Mouse (Mus musculus) midbrain, embryonic 11.5 days (tissue): ENCODE measurements at regions not wholly inside any gene's neighbourhood (a gene's known extent, or its start where the extent isn't known, plus 50 kb on each side); places are given as distances from the start of the nearest gene placed in this dataset.
A peak's percentile ranks its signal among the peaks of the same experiment; 100 is the strongest.

Source experiments
- ATAC-seq: fragments of 200-750 bp; cut with Nextera tagmentation; 2 replicates; pipeline ENCODE4 v1.8.0; 2017; ENCODE audit warnings: moderate TSS enrichment, moderate library complexity; ENCODE audit not compliant: low FRiP score
- DNase-seq: peaks from one replicate; pipeline ENCODE4 v3.0.0; 2015; ENCODE audit warnings: low spot score; ENCODE audit errors: missing footprints
- H3K27ac ChIP-seq: fragments of 300-500 bp; sonication (generic); 2 replicates; pipeline ENCODE4 v1.5.1; 2014; ENCODE audit warnings: low read depth, low read length
- H3K27me3 ChIP-seq: fragments of 300-500 bp; sonication (generic); 2 replicates; pipeline ENCODE4 v1.6.1; 2014; ENCODE audit warnings: mild to moderate bottlenecking, low read length, moderate library complexity, mixed read lengths; ENCODE audit not compliant: control insufficient read depth, insufficient read depth
- H3K36me3 ChIP-seq: fragments of 300-500 bp; sonication (generic); 2 replicates; pipeline ENCODE4 v1.6.1; 2014; ENCODE audit warnings: mild to moderate bottlenecking, low read length, moderate library complexity, mixed read lengths; ENCODE audit not compliant: control insufficient read depth, insufficient read depth
- H3K4me1 ChIP-seq: fragments of 300-500 bp; sonication (generic); 2 replicates; pipeline ENCODE4 v1.6.1; 2014; ENCODE audit warnings: low read length; ENCODE audit not compliant: control insufficient read depth, insufficient read depth
- H3K4me2 ChIP-seq: fragments of 300-500 bp; sonication (generic); 2 replicates; pipeline ENCODE4 v1.6.1; 2014; ENCODE audit warnings: mild to moderate bottlenecking, moderate library complexity
- H3K4me3 ChIP-seq: fragments of 300-500 bp; sonication (generic); 2 replicates; pipeline ENCODE4 v1.5.1; 2014; ENCODE audit warnings: low read depth, low read length
- H3K9ac ChIP-seq: fragments of 300-500 bp; sonication (generic); 2 replicates; pipeline ENCODE4 v1.6.1; 2014; ENCODE audit warnings: low read length
- H3K9me3 ChIP-seq: fragments of 300-500 bp; sonication (generic); 2 replicates; pipeline ENCODE4 v1.6.1; 2016; ENCODE audit warnings: low read length; ENCODE audit not compliant: control insufficient read depth
- WGBS: fragments of 180-500 bp; shearing (Covaris S2); extraction: QIAGEN DNeasy Blood & Tissue Kit; methylation state at CpG from one replicate; pipeline ENCODE4 v1.1.7; 2014; 5-methylcytosine and 5-hydroxymethylcytosine counted together

DNA sequence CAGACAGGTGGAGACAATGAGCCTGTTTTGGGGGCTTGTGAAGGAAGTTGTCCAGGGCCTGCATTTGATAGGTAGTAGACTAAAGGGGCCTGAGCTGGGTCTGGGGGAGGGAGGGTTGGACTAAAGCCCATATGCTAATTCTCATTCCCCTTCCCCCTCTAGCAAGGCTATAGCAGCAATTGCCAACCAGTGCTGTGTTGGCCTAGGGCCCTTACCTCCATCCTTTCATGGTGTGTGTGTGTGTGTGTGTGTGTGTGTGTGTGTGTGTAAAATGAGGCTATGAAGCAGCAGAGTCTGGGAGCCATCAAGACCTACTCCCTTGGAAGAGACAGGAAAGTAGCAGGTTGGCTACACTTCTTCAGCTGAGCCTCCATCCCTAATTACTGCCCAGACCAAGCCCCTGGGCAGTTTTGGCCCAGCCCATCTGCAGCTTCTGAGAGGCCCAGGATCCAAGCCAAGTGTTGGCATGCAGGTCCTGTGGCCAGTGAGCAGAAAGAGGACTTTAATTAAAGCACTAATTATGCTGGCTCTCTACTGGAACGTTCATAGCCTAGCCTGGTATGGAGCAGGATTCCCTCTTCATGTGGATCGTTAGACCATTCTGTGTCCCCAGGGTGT is 143.4 kb downstream of the Dhx35 start:
- 91% methylated on average over 2 of the region's 2 CpGs for WGBS
- no peak for ATAC-seq

GRCm38 (mm10) chr2:158949418-158949817 is 154.8 kb downstream of the Dhx35 start:
- Histone ChIP-seq H3K4me2 (no peak overlapping the region), H3K27me3 (no peaks in the 10 kb centered on the region), H3K27ac (no peak overlapping the region), H3K4me1 (no peaks in the 10 kb centered on the region; the same call in 1 of the 2 replicates), H3K36me3 (no peaks in the 10 kb centered on the region), H3K9me3 (no peaks in the 10 kb centered on the region), H3K4me3 (no peak overlapping the region), H3K9ac (no peak overlapping the region)
- ATAC-seq, result no peak
- DNase-seq, result no peak
- 42% methylated on average over 6 of the region's 6 CpGs for WGBS

More for the DNA sequence above, 143.4 kb downstream of the Dhx35 start:
- DNase-seq, result no peak
- Histone ChIP-seq H3K27me3 (no peaks in the 10 kb centered on the region), H3K4me2 (no peak overlapping the region), H3K4me1 (no peaks in the 10 kb centered on the region), H3K27ac (no peak overlapping the region), H3K9me3 (no peaks in the 10 kb centered on the region; the same call in 1 of the 2 replicates), H3K9ac (no peak overlapping the region), H3K4me3 (no peak overlapping the region), H3K36me3 (no peaks in the 10 kb centered on the region)

GRCm38 (mm10) chr2:158951061-158951460 is 156.5 kb downstream of the Dhx35 start:
- Histone ChIP-seq H3K9me3 (no peaks in the 10 kb centered on the region), H3K4me3 (no peak overlapping the region), H3K27ac (no peak overlapping the region), H3K4me2 (no peak overlapping the region), H3K36me3 (no peaks in the 10 kb centered on the region), H3K9ac (no peak overlapping the region), H3K27me3 (no peaks in the 10 kb centered on the region), H3K4me1 (no peaks in the 10 kb centered on the region; the same call in 1 of the 2 replicates)
- DNase-seq, result no peak
- 42% methylated on average over 3 of the region's 3 CpGs for WGBS
- ATAC-seq, result no peak

DNA sequence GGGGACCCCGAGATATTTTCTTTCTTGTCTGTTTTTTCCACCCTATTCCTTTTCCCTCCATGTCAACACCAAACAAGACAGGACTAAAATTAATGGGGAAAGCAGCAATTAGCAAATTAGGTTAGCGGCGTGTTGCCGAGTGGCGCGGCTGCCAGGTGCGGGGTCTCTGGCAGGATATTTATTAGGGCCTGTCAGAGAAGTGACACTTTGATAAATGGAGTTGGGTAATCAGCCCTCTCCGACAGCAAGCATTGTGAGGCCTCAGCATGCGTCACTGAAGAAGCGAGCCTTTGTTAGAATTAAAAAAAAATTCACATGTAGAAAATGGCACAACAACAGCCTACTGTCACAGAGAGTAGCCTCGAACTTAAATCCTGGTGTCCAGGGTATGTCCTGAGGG is 162.3 kb downstream of the Dhx35 start:
- H3K4me2 ChIP-seq, result no peak overlapping the region
- no peaks in the 10 kb centered on the region for H3K4me1 ChIP-seq
- H3K9me3 ChIP-seq, result no peaks in the 10 kb centered on the region
- no peak overlapping the region for H3K27ac ChIP-seq
- 90% methylated on average over 11 of the region's 11 CpGs for WGBS
- H3K9ac ChIP-seq, result no peak overlapping the region
- DNase-seq (no peak), ATAC-seq (no peak)
- H3K27me3 ChIP-seq, result no peaks in the 10 kb centered on the region
- H3K4me3 ChIP-seq, result no peak overlapping the region
- H3K36me3 ChIP-seq, result no peaks in the 10 kb centered on the region

DNA sequence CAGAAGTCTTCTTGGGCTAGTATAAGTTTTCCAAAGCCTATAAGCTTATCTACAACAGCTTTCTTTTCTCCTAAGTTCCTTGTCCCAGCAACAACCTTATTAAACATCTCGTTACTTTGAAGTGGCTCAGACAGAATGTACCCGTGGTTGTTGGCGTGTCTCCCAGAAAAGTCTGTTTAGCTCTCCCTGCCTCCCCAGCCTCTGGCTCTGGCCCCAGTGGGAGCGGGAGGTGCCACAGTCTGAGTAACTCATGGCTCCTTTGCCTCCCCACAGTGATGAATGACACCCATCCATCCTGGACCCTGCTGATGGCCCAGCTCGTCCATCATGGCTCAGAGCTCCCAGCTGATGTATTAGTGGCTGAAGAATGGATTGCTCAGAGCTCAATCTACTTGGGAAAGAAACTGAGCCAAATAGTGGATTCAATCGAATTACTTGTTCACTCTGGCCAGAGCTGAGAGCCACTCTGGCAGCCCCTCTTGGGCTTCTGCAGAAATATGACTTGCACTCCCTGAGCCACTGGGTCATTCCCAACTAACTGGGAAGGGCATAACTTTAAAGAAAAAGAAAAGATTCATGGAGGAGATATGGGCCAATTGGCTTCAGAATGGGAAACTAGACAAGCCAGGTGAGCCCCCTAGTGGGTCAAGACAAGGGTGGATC is 170.5 kb downstream of the Dhx35 start:
- Histone ChIP-seq H3K4me3 (no peak overlapping the region), H3K36me3 (no peaks in the 10 kb centered on the region), H3K27me3 (no peaks in the 10 kb centered on the region), H3K9me3 (no peaks in the 10 kb centered on the region), H3K4me1 (no peaks in the 10 kb centered on the region), H3K4me2 (no peak overlapping the region), H3K27ac (no peak overlapping the region), H3K9ac (no peak overlapping the region)
- no peak for ATAC-seq
- WGBS, result 87% methylated on average over 6 of the region's 6 CpGs
- DNase-seq, result no peak

GRCm38 (mm10) chr2:158972178-158972577 is 177.6 kb downstream of the Dhx35 start:
- DNase-seq (no peak), ATAC-seq (no peak)
- Histone ChIP-seq H3K27ac (no peak overlapping the region), H3K36me3 (no peaks in the 10 kb centered on the region), H3K4me2 (no peak overlapping the region), H3K9me3 (no peaks in the 10 kb centered on the region), H3K27me3 (no peaks in the 10 kb centered on the region), H3K9ac (no peak overlapping the region), H3K4me3 (no peak overlapping the region), H3K4me1 (no peaks in the 10 kb centered on the region)
- 64% methylated on average over 2 of the region's 2 CpGs for WGBS

GRCm38 (mm10) chr2:158985529-158986148 is 191.0 kb downstream of the Dhx35 start:
- no peaks in the 10 kb centered on the region for H3K9me3 ChIP-seq
- DNase-seq, result peak; percentile 92
- no peaks in the 10 kb centered on the region for H3K4me1 ChIP-seq
- no peak overlapping the region for H3K27ac ChIP-seq
- H3K4me2 ChIP-seq, result no peak overlapping the region
- no peak overlapping the region for H3K4me3 ChIP-seq
- 80% methylated on average over 17 of the region's 17 CpGs for WGBS
- no peaks in the 10 kb centered on the region for H3K36me3 ChIP-seq
- no peaks in the 10 kb centered on the region for H3K27me3 ChIP-seq
- no peak overlapping the region for H3K9ac ChIP-seq
- ATAC-seq, result no peak

GRCm38 (mm10) chr2:159002481-159003186 is 208.0 kb downstream of the Dhx35 start:
- Histone ChIP-seq H3K9ac (peak overlapping the region; percentile 56), H3K27ac (no peak overlapping the region), H3K36me3 (no peaks in the 10 kb centered on the region), H3K4me3 (peak overlapping the region; percentile 5; the same call in 1 of the 2 replicates), H3K27me3 (no peaks in the 10 kb centered on the region), H3K4me2 (peak overlapping the region; percentile 40), H3K9me3 (no peaks in the 10 kb centered on the region), H3K4me1 (peaks cover 10% of the 10 kb centered on the region)
- WGBS, result 24% methylated on average over 17 of the region's 17 CpGs
- DNase-seq (peak; percentile 87), ATAC-seq (peak; percentile 89)

DNA sequence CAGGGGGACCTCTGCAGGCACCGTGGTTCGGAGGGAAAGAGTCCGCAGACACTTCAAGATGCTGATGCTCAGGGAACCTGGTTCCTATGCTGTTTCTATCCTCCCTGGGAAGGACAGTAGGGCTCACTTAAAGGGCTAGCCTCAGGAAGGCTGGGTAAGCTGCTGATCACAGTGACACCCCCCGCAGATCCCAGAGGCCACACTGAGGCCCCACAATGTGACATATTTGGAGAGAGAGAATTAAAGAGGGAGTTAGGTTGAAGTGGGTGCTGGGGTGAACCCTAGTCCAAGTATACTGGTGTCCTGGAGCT is 208.5 kb downstream of the Dhx35 start:
- no peaks in the 10 kb centered on the region for H3K27me3 ChIP-seq
- H3K36me3 ChIP-seq, result no peaks in the 10 kb centered on the region
- H3K4me2 ChIP-seq, result peak overlapping the region; percentile 40; the same call in 1 of the 2 replicates
- DNase-seq, result peak; percentile 88
- peak; percentile 52; the same call in 1 of the 2 replicates for ATAC-seq
- H3K27ac ChIP-seq, result no peak overlapping the region
- 40% methylated on average over 4 of the region's 4 CpGs for WGBS
- H3K9me3 ChIP-seq, result no peaks in the 10 kb centered on the region
- no peak overlapping the region for H3K9ac ChIP-seq
- H3K4me1 ChIP-seq, result peaks cover 10% of the 10 kb centered on the region
- H3K4me3 ChIP-seq, result no peak overlapping the region
